Mouse (Mus musculus) limb, embryonic 13.5 days (tissue): Measurements from ENCODE around the gene Klrg2. TPM values are rescaled to one million over a fixed set of nuclear protein-coding genes. Genes with fewer than 3 reads are reported as not detected.

Source experiments
- ATAC-seq: fragments of 200-750 bp; cut with Nextera tagmentation; 2 replicates; pipeline ENCODE4 v1.8.0; 2017; ENCODE audit warnings: low read depth, moderate number of reproducible peaks, moderate TSS enrichment; ENCODE audit not compliant: low FRiP score
- H3K27ac ChIP-seq: fragments of 300-500 bp; sonication (generic); 2 replicates; pipeline ENCODE4 v1.5.1; 2015; ENCODE audit warnings: inconsistent platforms, mild to moderate bottlenecking, moderate library complexity
- H3K27me3 ChIP-seq: fragments of 300-500 bp; sonication (generic); 2 replicates; pipeline ENCODE4 v1.6.1; 2015; ENCODE audit warnings: mild to moderate bottlenecking, inconsistent platforms
- H3K36me3 ChIP-seq: fragments of 300-500 bp; sonication (generic); 2 replicates; pipeline ENCODE4 v1.6.1; 2015; ENCODE audit warnings: inconsistent platforms, mild to moderate bottlenecking, moderate library complexity
- H3K4me1 ChIP-seq: fragments of 300-500 bp; sonication (generic); 2 replicates; pipeline ENCODE4 v1.6.1; 2015; ENCODE audit warnings: inconsistent platforms
- H3K4me2 ChIP-seq: fragments of 300-500 bp; sonication (generic); replicated peaks from 2 replicates; pipeline ENCODE4 v1.6.1; 2015; ENCODE audit warnings: inconsistent platforms, mild to moderate bottlenecking, moderate library complexity
- H3K4me3 ChIP-seq: fragments of 300-500 bp; sonication (generic); 2 replicates; pipeline ENCODE4 v1.5.1; 2015; ENCODE audit warnings: moderate library complexity, mild to moderate bottlenecking, inconsistent platforms
- H3K9ac ChIP-seq: fragments of 300-500 bp; sonication (generic); 2 replicates; pipeline ENCODE4 v1.6.1; 2015; ENCODE audit warnings: mild to moderate bottlenecking, inconsistent platforms
- H3K9me3 ChIP-seq: fragments of 300-500 bp; sonication (generic); 2 replicates; pipeline ENCODE4 v1.6.1; 2016; ENCODE audit warnings: inconsistent platforms
- WGBS: fragments of 180-500 bp; shearing (Covaris S2); methylation state at CpG from one replicate; pipeline ENCODE4 v1.1.7; 2015; 5-methylcytosine and 5-hydroxymethylcytosine counted together
- polyA plus RNA-seq: library from polyadenylated mRNA; unstranded; fragments of >200 nt; fragmentation: Nextera tagmentation; extraction: Ambion mirVana; gene quantifications from 2 replicates; pipeline ENCODE4 v1.2.1, GENCODE M21; 2015

Klrg2 gene
- polyA plus RNA-seq, 1 experiment from 2014 or later = 0.45 TPM

DNA sequence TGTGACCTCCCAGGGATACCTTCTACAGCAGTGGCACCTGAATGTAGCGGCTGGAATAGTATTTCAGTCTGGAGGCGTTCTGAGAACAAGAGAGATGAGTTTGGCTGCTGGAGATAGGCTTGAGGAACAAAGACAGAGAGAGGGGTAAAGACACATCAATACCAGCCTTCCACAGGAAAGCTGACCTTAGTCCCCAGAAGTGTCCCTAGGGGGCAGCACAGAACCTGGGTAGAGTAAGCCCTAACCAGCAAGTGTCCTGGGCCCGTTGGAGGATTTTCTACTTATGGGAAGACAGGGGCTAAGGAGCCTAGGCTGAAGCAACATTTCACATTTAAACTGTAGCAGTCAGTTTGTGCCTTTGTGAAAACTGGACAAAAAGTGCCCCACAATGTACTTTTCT lies 12.5 kb upstream of the Klrg2 start:
- no peak overlapping the region for H3K9ac ChIP-seq
- no peak overlapping the region for H3K27ac ChIP-seq
- H3K4me3 ChIP-seq = no peak overlapping the region
- no peaks in the 10 kb centered on the region for H3K36me3 ChIP-seq
- H3K4me1 ChIP-seq = no peaks in the 10 kb centered on the region
- H3K4me2 ChIP-seq = no peak overlapping the region
- no peaks in the 10 kb centered on the region for H3K9me3 ChIP-seq
- H3K27me3 ChIP-seq = no peaks in the 10 kb centered on the region
- 77% methylated on average over 3 of the region's 3 CpGs for WGBS
- ATAC-seq = no peak

DNA sequence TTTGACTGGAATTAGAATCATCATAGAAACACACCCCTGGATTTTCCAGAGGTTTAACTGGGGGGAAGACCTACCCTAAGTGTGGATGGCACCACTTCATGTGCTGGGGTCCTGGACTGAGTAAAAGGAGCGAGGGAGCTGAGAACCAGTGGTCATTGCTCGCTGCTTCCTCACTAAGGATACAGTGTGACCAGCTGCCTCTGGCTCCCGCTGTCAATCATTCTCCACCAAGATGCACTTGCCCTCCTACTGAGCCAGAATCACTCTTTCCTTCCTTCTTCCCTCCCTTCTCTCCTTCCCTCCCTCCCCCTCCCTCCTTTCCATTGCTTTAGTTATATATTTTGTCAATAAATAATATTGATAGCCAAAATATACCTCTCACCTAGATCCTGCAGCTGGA lies 6.0 kb upstream of the Klrg2 start:
- ATAC-seq = no peak
- Histone ChIP-seq H3K9me3 (no peaks in the 10 kb centered on the region), H3K36me3 (no peaks in the 10 kb centered on the region), H3K9ac (no peak overlapping the region), H3K4me1 (no peaks in the 10 kb centered on the region), H3K4me2 (no peak overlapping the region), H3K4me3 (no peak overlapping the region), H3K27me3 (peaks cover 48% of the 10 kb centered on the region), H3K27ac (no peak overlapping the region)
- whole genome bisulfite sequencing = 67% methylated on average over 3 of the region's 3 CpGs

DNA sequence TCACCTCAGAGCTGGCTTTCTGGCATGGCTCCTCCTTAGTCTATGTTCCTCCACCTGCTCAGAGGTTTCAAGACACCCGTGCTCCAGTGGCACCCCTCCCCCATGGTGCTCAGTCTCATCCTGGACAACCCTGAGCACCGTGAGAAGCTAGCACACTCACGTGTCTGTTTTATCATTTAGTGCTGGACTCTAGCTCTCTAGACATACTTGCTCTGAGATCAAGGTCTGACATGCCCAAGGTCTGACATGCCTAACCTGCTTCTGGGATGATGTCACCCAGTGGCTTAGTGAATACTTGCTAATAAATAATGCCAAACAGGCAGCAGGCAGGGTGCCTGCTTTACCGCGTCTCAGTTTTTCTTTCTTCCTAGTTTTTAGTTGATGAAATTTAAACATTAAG lies 5.6 kb upstream of the Klrg2 start:
- Histone ChIP-seq H3K4me3 (no peak overlapping the region), H3K36me3 (no peaks in the 10 kb centered on the region), H3K4me2 (no peak overlapping the region), H3K9ac (no peak overlapping the region), H3K4me1 (no peaks in the 10 kb centered on the region), H3K27ac (no peak overlapping the region), H3K9me3 (no peaks in the 10 kb centered on the region), H3K27me3 (peaks cover 53% of the 10 kb centered on the region)
- ATAC-seq = peak; percentile 64
- WGBS = 55% methylated on average over 5 of the region's 5 CpGs

DNA sequence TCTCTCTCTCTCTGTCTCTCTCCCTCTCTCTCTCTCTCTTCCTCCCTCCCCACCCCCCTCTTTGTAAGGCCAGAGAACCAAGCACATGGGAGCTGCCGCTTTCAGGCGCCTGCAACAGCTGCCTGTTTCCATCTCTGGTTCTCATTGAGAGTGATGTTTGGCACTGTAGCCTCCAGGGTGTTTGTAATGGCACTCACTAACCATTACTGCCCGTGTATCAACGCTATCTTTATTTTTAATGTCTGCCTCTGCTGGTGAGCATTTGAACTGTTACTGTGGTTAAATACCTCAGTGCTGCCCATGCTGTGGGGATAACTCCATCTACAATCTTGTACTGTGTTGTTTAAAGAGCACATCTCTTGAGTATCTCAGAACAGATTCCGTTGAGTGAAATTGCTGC lies 4.6 kb upstream of the Klrg2 start:
- Histone ChIP-seq H3K4me2 (no peak overlapping the region), H3K4me3 (no peak overlapping the region), H3K27me3 (peaks cover 62% of the 10 kb centered on the region), H3K36me3 (no peaks in the 10 kb centered on the region), H3K9me3 (no peaks in the 10 kb centered on the region), H3K4me1 (peaks cover 6% of the 10 kb centered on the region), H3K9ac (no peak overlapping the region), H3K27ac (no peak overlapping the region)
- WGBS = 39% methylated on average over 5 of the region's 5 CpGs
- no peak for ATAC-seq

DNA sequence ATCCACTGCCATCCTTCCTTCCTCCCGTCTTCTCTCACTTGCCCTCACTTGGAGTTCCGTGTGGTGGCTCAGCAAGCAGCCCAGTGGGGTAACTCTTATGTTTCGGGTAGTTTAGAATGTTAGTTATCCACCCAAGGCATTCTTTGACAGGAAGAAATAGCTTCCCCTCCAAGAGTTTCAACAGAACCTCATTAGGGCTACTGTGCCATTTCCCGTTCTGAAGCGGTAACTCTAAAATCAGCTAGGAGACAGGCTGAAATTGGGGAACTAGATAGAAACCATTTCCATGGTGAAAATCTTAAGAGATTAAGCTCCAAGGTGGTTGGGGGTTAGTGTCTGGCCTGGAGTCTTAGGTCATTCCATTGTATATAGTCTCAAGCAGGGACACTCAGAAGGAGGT lies 4.2 kb upstream of the Klrg2 start:
- H3K4me3 ChIP-seq = no peak overlapping the region
- no peak overlapping the region for H3K4me2 ChIP-seq
- no peak overlapping the region for H3K9ac ChIP-seq
- no peak for ATAC-seq
- H3K4me1 ChIP-seq = peaks cover 11% of the 10 kb centered on the region
- peaks cover 67% of the 10 kb centered on the region for H3K27me3 ChIP-seq
- WGBS = 64% methylated on average over 5 of the region's 5 CpGs
- no peaks in the 10 kb centered on the region for H3K36me3 ChIP-seq
- H3K9me3 ChIP-seq = no peaks in the 10 kb centered on the region
- no peak overlapping the region for H3K27ac ChIP-seq

DNA sequence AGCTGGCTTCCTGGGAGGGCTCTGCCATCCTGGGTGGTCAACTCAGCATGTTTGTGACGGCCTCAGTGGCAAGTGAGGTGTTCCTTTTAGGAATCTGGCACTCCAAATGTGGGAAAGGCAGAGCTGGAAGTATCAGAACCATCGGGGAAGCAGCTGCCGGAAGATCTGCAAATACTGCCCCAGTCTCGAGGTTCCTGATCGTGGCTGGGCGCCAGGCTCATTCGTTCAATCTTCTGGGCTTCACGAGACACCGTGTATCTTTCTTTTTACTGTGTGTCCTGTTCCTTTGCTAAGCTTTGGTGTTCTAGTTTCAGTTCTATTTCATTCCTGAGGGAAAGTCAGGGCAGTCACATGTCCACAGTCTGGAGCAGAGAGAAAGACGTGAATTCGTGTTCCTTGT lies 3.4 kb upstream of the Klrg2 start:
- no peak for ATAC-seq
- 64% methylated on average over 11 of the region's 11 CpGs for WGBS
- Histone ChIP-seq H3K9me3 (no peaks in the 10 kb centered on the region), H3K9ac (no peak overlapping the region), H3K4me3 (no peak overlapping the region), H3K36me3 (no peaks in the 10 kb centered on the region), H3K4me2 (no peak overlapping the region), H3K4me1 (peaks cover 19% of the 10 kb centered on the region), H3K27me3 (peaks cover 75% of the 10 kb centered on the region), H3K27ac (no peak overlapping the region)

DNA sequence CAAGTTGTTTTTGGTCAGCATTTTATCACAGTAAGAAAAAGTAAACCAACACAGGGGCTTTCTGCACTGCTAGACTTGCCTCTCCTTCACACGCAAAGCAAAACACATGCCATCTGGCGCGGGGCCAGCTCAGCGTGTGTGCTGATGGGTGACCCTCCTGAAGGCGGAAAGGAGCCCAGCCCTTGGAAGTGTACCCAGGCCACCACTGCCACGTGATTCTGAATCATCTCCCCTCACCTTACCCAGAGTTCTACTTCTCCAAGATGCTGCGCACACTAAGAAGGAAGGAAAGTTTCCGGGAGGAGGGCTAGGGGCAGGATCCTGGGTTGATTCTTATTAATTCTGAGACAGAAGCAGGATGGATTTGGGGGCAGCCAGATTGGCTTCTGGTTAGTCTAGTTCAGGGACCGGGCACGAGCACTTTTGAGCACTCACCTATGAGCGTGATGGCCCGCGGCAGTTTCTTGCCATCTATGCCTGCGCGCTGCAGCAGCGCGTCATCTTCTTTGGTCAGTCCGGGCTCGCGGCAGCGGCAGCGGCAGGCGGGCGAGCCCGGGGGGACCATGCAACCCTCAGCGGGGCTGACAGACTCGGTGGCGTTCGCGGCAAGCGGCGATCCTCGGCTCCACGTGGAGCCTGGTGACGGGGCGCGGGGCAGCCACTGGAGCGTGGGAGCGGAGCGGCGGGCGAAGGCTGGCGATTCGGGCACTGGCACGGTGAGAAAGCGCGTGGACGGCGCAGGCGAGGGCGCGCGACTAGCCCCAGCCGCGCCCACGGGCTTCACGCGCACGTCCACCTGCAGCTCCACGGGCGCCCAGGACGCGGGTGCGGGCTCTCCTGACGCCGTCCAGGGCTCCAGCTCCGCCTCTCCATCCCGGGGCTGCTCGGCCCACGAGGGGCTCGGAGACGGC lies 846 bp downstream of the Klrg2 start:
- peak overlapping the region; percentile 71 for H3K9ac ChIP-seq
- WGBS = 1% methylated on average over 70 of the region's 72 CpGs
- peaks cover 86% of the 10 kb centered on the region for H3K27me3 ChIP-seq
- no peak overlapping the region for H3K27ac ChIP-seq
- H3K36me3 ChIP-seq = 0 out of 2 replicates have a peak, but pooled peaks cover 5% of the 10 kb centered on the region
- peak overlapping the region; percentile 60 for H3K4me3 ChIP-seq
- H3K9me3 ChIP-seq = no peaks in the 10 kb centered on the region
- H3K4me2 ChIP-seq = peak overlapping the region; percentile 99
- peak; percentile 54 for ATAC-seq
- peaks cover 19% of the 10 kb centered on the region for H3K4me1 ChIP-seq

DNA sequence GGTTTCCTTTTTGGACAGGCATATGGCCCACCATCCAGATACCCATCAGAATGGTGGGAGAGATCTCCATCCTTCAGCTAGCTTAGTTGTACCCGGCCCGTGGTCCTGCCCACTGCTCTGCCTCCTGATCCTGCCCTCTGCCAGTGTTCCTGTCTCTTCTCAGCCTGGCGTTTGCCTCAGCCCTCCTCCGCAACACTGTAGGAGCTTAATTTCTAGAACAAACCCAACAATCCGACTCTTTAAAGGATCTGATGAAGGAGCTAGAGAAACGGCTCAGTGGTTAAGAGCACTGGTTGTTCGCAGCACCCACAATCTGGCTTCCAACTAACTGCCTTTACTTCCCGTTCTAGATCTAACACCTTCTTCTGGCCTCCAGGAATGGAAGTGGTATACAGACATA lies 2.6 kb downstream of the Klrg2 start:
- WGBS = 82% methylated on average over 8 of the region's 8 CpGs

DNA sequence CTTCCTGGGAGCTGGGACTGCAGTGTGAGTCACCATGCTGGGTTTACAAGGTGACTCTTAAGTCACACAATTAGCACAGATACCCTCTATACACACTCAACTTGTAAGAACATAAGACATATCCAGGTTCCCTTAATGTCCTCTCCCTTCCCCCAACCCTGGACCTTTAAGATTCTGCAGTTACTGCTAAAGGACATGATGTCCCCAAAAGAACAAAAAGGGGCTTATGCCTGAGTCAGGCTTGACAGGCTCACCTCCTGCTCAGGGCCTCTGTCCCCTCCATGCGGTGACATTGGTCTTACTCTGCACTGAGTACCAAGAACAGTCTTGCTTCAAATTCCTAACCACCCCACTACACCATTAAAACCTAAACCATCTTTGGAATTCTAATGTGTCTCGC lies 4.2 kb downstream of the Klrg2 start:
- peaks cover 19% of the 10 kb centered on the region for H3K4me1 ChIP-seq
- no peaks in the 10 kb centered on the region for H3K9me3 ChIP-seq
- H3K27ac ChIP-seq = no peak overlapping the region
- no peak for ATAC-seq
- peaks cover 9% of the 10 kb centered on the region; the same call in 1 of the 2 replicates for H3K36me3 ChIP-seq
- WGBS = 80% methylated on average over 2 of the region's 2 CpGs
- H3K9ac ChIP-seq = no peak overlapping the region
- H3K4me3 ChIP-seq = no peak overlapping the region
- peaks cover 54% of the 10 kb centered on the region for H3K27me3 ChIP-seq
- H3K4me2 ChIP-seq = no peak overlapping the region

More for the DNA sequence above, 2.6 kb downstream of the Klrg2 start:
- no peak overlapping the region for H3K4me2 ChIP-seq
- 0 out of 2 replicates have a peak, but pooled peaks cover 5% of the 10 kb centered on the region for H3K36me3 ChIP-seq
- peaks cover 19% of the 10 kb centered on the region for H3K4me1 ChIP-seq
- H3K27ac ChIP-seq = no peak overlapping the region
- peaks cover 68% of the 10 kb centered on the region for H3K27me3 ChIP-seq
- no peak for ATAC-seq
- no peak overlapping the region for H3K9ac ChIP-seq
- H3K4me3 ChIP-seq = no peak overlapping the region
- no peaks in the 10 kb centered on the region for H3K9me3 ChIP-seq

DNA sequence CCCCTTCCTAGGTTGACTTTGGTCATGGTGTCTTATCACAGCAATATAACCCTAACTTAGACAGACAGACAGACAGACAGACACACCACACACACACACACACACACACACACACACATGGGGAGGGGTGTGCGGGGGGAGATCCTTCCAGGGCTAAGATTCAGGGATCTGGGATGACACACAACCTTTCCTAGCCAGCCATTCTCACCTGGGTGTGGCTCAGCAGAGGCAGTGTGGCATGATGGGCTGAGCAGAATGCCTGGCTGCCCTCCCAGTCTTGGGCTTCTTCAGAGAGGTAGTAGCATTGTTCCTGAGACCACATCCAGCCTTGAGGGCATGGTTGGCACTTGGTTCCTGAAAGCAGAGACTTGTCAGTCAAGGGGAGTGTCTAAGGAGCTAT lies 7.5 kb downstream of the Klrg2 start:
- Histone ChIP-seq H3K9me3 (no peaks in the 10 kb centered on the region), H3K4me1 (no peaks in the 10 kb centered on the region), H3K36me3 (peaks cover 17% of the 10 kb centered on the region; the same call in 1 of the 2 replicates), H3K4me2 (no peak overlapping the region), H3K9ac (no peak overlapping the region), H3K4me3 (no peak overlapping the region), H3K27ac (no peak overlapping the region), H3K27me3 (peaks cover 21% of the 10 kb centered on the region)
- 89% methylated on average over 1 of the region's 1 CpGs for WGBS
- no peak for ATAC-seq

DNA sequence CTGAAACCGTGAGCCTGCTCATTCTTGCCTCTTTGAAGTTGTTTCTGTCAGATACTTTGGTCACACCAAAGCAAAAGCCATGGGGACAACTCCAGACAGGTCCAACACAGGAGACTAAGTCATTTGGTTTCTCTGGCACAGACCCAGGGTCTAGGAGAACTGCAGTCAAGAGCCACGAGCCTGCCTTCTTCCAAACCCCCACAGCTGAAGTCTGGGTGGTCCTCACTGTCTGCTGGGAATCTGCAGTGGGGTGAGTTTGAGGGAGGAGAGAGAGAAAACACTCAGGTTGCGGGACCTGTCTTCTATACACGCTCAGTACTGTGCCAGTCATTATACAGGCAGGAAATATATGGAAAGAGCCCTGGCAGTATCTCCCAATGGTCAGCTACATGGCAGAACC lies 9.6 kb downstream of the Klrg2 start:
- ATAC-seq = no peak
- H3K9me3 ChIP-seq = no peaks in the 10 kb centered on the region
- H3K4me3 ChIP-seq = no peak overlapping the region
- peaks cover 30% of the 10 kb centered on the region; the same call in 1 of the 2 replicates for H3K36me3 ChIP-seq
- H3K27me3 ChIP-seq = 0 out of 2 replicates have a peak, but pooled peaks cover 3% of the 10 kb centered on the region
- H3K9ac ChIP-seq = no peak overlapping the region
- no peaks in the 10 kb centered on the region for H3K4me1 ChIP-seq
- H3K4me2 ChIP-seq = no peak overlapping the region
- WGBS = 75% methylated on average over 4 of the region's 4 CpGs
- no peak overlapping the region for H3K27ac ChIP-seq

DNA sequence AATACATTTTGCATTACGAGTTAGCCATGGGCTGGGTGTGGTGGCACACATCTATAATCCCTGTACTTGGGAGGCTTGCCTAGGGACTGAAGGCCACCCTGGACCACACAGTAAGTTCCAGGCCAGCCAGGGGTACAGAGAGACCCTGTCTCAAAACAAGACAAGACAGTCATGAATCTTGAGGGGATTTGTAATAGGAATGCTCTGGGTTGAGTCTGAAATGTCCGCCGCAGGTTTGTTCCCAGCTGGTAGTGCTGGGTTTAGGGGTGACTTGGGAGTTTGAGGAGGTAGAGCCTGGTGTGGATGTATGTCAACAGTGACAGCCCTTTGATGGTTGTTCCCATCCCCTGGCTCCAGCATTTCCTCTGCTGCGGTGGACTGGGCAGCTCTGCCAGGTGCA lies 10.0 kb downstream of the Klrg2 start:
- Histone ChIP-seq H3K36me3 (peaks cover 30% of the 10 kb centered on the region; the same call in 1 of the 2 replicates), H3K27me3 (0 out of 2 replicates have a peak, but pooled peaks cover under 1% of the 10 kb centered on the region), H3K27ac (no peak overlapping the region), H3K4me3 (no peak overlapping the region), H3K4me2 (no peak overlapping the region), H3K9ac (no peak overlapping the region), H3K9me3 (no peaks in the 10 kb centered on the region), H3K4me1 (no peaks in the 10 kb centered on the region)
- 95% methylated on average over 4 of the region's 4 CpGs for WGBS
- ATAC-seq = no peak
